Mouse (Mus musculus) heart, embryonic 15.5 days (tissue): ENCODE measurements around the gene Ect2. TPM values are rescaled to one million over a fixed set of nuclear protein-coding genes. Genes with fewer than 3 reads are reported as not detected.

Experiments used
- ATAC-seq: fragments of 200-750 bp; cut with Nextera tagmentation; replicated peaks from 2 replicates; pipeline ENCODE4 v1.8.0; 2017; ENCODE audit warnings: low read depth, moderate TSS enrichment; ENCODE audit not compliant: insufficient number of reproducible peaks, insufficient read depth, low FRiP score
- H3K27ac ChIP-seq: fragments of 300-500 bp; sonication (generic); 2 replicates; pipeline ENCODE4 v1.5.1; 2015; ENCODE audit warnings: mild to moderate bottlenecking, inconsistent platforms
- H3K27me3 ChIP-seq: fragments of 300-500 bp; sonication (generic); 2 replicates; pipeline ENCODE4 v1.6.1; 2015; ENCODE audit warnings: inconsistent platforms
- H3K36me3 ChIP-seq: fragments of 300-500 bp; sonication (generic); 2 replicates; pipeline ENCODE4 v1.6.1; 2015; ENCODE audit warnings: mild to moderate bottlenecking, inconsistent platforms
- H3K4me1 ChIP-seq: fragments of 300-500 bp; sonication (generic); replicated peaks from 2 replicates; pipeline ENCODE4 v1.6.1; 2015; ENCODE audit warnings: inconsistent platforms
- H3K4me2 ChIP-seq: fragments of 300-500 bp; sonication (generic); 2 replicates; pipeline ENCODE4 v1.6.1; 2015; ENCODE audit warnings: inconsistent platforms, mild to moderate bottlenecking, moderate library complexity
- H3K4me3 ChIP-seq: fragments of 300-500 bp; sonication (generic); 2 replicates; pipeline ENCODE4 v1.5.1; 2015; ENCODE audit warnings: mild to moderate bottlenecking, inconsistent platforms
- H3K9ac ChIP-seq: fragments of 300-500 bp; sonication (generic); 2 replicates; pipeline ENCODE4 v1.6.1; 2015; ENCODE audit warnings: mild to moderate bottlenecking, inconsistent platforms
- H3K9me3 ChIP-seq: fragments of 300-500 bp; sonication (generic); replicated peaks from 2 replicates; pipeline ENCODE4 v1.6.1; 2016; ENCODE audit warnings: inconsistent platforms
- WGBS: fragments of 180-500 bp; shearing (Covaris S2); methylation state at CpG from one replicate; pipeline ENCODE4 v1.1.7; 2015; ENCODE audit warnings: mixed read lengths; 5-methylcytosine and 5-hydroxymethylcytosine counted together
- polyA plus RNA-seq: library from polyadenylated mRNA; unstranded; fragments of >200 nt; fragmentation: Nextera tagmentation; extraction: Ambion mirVana; gene quantifications from 2 replicates; pipeline ENCODE4 v1.2.1, GENCODE M21; 2015

The Ect2 gene
- polyA plus RNA-seq, 1 experiment from 2014 or later: 40.5 TPM

DNA sequence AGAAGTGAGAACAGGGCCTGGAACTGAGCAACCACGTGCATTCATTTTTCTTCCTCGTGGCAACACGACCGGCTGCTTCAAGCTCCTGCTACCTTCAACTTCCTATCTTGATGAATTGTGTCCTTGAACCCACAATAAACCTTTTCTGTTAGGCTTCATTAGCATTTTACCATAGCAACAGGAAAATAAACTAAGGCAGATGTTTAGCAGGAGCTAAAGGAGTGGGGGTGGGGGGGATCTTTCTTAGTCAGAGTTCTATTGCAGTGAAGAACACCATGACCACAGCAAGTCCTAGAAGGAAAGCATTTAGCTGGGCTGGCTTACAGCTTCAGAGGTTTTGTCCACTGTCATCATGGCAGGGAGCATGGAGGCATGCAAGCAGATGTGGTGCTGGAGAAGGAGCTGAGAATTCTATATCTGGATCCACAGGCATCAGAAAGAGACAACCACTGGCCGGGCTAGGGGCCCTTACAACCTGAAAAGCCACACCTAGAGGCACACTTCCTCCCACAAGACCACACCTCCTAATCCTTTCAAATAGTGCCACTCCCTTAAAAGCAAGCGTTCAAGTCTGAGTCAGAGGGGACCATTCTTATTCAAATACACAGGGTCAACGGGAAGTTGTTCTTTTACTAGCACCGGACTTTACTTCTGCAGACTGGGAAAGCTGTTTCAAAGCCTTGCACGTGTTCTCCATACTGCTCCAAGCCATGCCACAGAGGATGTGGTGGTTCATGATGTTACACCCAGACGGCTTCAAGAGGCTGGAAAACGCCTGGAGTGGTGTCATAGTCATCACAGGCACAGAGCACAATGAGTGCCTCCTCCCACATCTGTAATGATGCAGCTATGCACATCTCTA is 90.0 kb downstream of the Ect2 start:
- WGBS: 74% methylated on average over 11 of the region's 11 CpGs
- H3K27me3 ChIP-seq: no peaks in the 10 kb centered on the region
- no peak for ATAC-seq
- H3K4me1 ChIP-seq: no peaks in the 10 kb centered on the region
- no peak overlapping the region for H3K4me2 ChIP-seq
- H3K9me3 ChIP-seq: no peaks in the 10 kb centered on the region
- no peak overlapping the region for H3K4me3 ChIP-seq
- no peak overlapping the region for H3K27ac ChIP-seq
- no peak overlapping the region for H3K9ac ChIP-seq
- no peaks in the 10 kb centered on the region for H3K36me3 ChIP-seq

DNA sequence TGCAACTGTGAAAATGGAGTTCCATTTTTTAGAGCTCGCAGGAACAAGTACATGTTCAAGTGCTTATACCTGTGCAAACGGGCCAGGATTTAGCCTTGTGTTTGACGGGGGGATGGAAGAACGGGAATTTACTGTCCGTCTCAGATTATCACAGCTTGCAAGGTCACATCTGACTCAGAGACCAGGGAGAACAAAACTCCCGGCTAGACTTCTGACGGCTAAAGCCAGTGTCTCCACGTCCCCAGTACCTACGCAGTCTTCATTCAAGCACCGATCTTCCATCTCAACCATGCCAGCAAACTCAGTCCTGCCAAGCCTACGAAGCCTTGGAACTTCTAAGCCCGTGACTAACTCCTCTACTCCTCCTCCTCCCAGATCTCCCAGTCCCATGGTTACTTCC is 93.2 kb downstream of the Ect2 start:
- H3K36me3 ChIP-seq: no peaks in the 10 kb centered on the region
- H3K9ac ChIP-seq: no peak overlapping the region
- H3K4me3 ChIP-seq: no peak overlapping the region
- H3K27me3 ChIP-seq: no peaks in the 10 kb centered on the region
- H3K27ac ChIP-seq: no peak overlapping the region
- ATAC-seq: no peak
- no peak overlapping the region for H3K4me2 ChIP-seq
- 87% methylated on average over 12 of the region's 12 CpGs for WGBS
- H3K4me1 ChIP-seq: no peaks in the 10 kb centered on the region
- H3K9me3 ChIP-seq: no peaks in the 10 kb centered on the region

DNA sequence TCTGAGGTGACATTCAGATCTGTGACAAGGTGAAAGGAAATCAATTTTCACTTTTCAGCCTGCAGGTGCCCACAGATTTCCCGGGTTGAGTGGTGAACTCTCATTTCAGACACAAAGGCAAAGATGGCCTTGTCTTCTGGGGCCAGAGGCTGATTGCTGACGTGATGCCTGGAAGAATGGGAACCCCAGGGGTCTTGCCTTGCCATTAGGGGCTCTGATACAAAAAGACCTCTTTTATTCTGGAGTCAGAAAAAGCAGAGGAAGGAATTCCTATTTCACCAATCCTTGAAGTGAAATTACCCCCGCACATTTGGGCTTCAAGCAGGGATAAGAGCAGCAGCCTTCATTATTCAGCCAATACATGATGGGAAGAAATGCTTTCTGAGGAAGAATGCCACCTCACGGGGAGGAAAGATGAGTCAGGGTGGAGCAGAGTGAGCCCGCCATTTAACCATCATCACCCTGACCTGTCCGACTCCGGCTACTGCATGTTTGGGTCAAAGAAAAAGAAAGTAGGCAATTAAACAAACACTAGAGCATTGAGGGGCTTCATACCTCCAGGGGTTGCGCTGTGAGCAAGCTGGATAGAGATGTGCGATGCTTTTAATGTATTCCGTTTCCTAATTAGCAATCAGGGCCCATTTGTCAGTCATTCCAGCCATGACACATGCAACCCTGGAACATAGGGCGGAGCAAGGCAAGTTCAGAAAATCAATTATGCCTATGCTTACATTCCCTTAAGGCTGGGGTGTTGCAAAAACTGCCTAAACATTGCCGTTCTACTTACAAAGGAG is 94.0 kb downstream of the Ect2 start:
- H3K27ac ChIP-seq: no peak overlapping the region
- no peak overlapping the region for H3K4me3 ChIP-seq
- H3K36me3 ChIP-seq: no peaks in the 10 kb centered on the region
- no peak overlapping the region for H3K9ac ChIP-seq
- no peaks in the 10 kb centered on the region for H3K9me3 ChIP-seq
- no peaks in the 10 kb centered on the region for H3K27me3 ChIP-seq
- no peaks in the 10 kb centered on the region for H3K4me1 ChIP-seq
- WGBS: 81% methylated on average over 12 of the region's 12 CpGs
- ATAC-seq: no peak
- H3K4me2 ChIP-seq: no peak overlapping the region

- Histone ChIP-seq H3K9ac (no peak overlapping the region), H3K36me3 (no peaks in the 10 kb centered on the region), H3K9me3 (no peaks in the 10 kb centered on the region), H3K27ac (no peak overlapping the region), H3K27me3 (no peaks in the 10 kb centered on the region), H3K4me1 (no peaks in the 10 kb centered on the region), H3K4me2 (no peak overlapping the region), H3K4me3 (no peak overlapping the region)
- WGBS: 67% methylated on average over 3 of the region's 3 CpGs
- no peak for ATAC-seq
Observed at GRCm38 (mm10) chr3:27055471-27055870, 98.2 kb downstream of the Ect2 start.

- Histone ChIP-seq H3K4me3 (no peak overlapping the region), H3K9ac (no peak overlapping the region), H3K4me1 (no peaks in the 10 kb centered on the region), H3K9me3 (no peaks in the 10 kb centered on the region), H3K36me3 (no peaks in the 10 kb centered on the region), H3K4me2 (no peak overlapping the region), H3K27me3 (no peaks in the 10 kb centered on the region), H3K27ac (no peak overlapping the region)
- no peak for ATAC-seq
- 63% methylated on average over 2 of the region's 2 CpGs for WGBS
Observed at GRCm38 (mm10) chr3:27054766-27055165, 98.9 kb downstream of the Ect2 start.

Other genes with a start within 250 kb of the Ect2 start
- gene Nceh1, start 29.1 kb upstream of the Ect2 start, polyA plus RNA-seq: 18.4 and 23.3 TPM in 2 replicates
- gene Tnfsf10, start 163.2 kb upstream of the Ect2 start, polyA plus RNA-seq: 0.20 and 0.96 TPM in 2 replicates
- not detected in 2 replicates for gene Ghsr, start 217.5 kb upstream of the Ect2 start, polyA plus RNA-seq